Mouse (Mus musculus): ENCODE data around the gene Lrp5.

Gene Lrp5

GRCm38 (mm10) chr19:3549263-3549662 is 137.1 kb downstream of the Lrp5 start:
- DNase-seq: no peak

- no peak for DNase-seq
These were observed 138.1 kb downstream of the Lrp5 start for GRCm38 (mm10) chr19:3548311-3548710.

- DNase-seq: no peak
These were observed 141.4 kb downstream of the Lrp5 start for GRCm38 (mm10) chr19:3544995-3545394.

- no peak for DNase-seq
These were observed 143.8 kb downstream of the Lrp5 start for GRCm38 (mm10) chr19:3542591-3542990.

- no peak for DNase-seq
These were observed 145.4 kb downstream of the Lrp5 start for GRCm38 (mm10) chr19:3540997-3541396.

- DNase-seq: no peak
These were observed 146.1 kb downstream of the Lrp5 start for GRCm38 (mm10) chr19:3540254-3540653.

- no peak for DNase-seq
These were observed 146.9 kb downstream of the Lrp5 start for GRCm38 (mm10) chr19:3539456-3539855.

- DNase-seq: no peak
These were observed 148.7 kb downstream of the Lrp5 start for GRCm38 (mm10) chr19:3537658-3538057.

- DNase-seq: peak; percentile 42
These were observed 151.4 kb downstream of the Lrp5 start for GRCm38 (mm10) chr19:3534945-3535344.

Measured in thymus, postnatal 4 days (tissue).